Mouse (Mus musculus): ENCODE data around the gene Igsf11. TPM values are rescaled to one million over a fixed set of nuclear protein-coding genes. Genes with fewer than 3 reads are reported as not detected.

Igsf11 gene
- 1.8 TPM in 2 replicates for polyA plus RNA-seq (2016; fragmentation: Nextera tagmentation; extraction: Ambion mirVana)

DNA sequence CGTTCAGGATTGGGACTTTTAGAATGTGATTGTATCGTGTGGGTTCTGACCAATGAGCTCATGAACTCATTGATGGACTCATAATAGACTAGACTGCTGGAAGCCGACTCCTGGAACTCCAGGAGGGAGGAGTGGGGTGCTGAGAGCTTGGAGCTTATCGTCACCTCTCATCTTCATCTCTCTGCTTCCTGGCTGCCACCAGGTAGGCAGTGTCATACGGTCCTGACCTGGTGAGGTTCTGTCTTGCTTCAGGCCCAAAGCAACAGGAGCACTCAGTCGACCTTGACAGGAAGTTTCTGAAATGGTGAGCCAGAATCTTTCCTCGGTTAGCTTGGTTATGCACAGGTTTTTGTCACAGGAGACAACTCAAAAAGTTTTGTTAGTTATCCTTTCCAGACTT lies at the start of gene Igsf11:
Gene Igsf11 (plus strand): TSS at position 301 of the 400 bp plus-strand sequence.
- Histone ChIP-seq H3K27ac (replicated peaks) (no peak within 1 kb of the TSS), H3K4me3 (no peak within 1 kb of the TSS), H3K27me3 (no peaks in the 10 kb centered on the region), H3K4me2 (replicated peaks) (no peak within 1 kb of the TSS), H3K4me1 (no peaks in the 10 kb centered on the region), H3K9me3 (no peaks in the 10 kb centered on the region), H3K9ac (replicated peaks) (no peak within 1 kb of the TSS), H3K36me3 (no peaks in the 10 kb centered on the region)
- no peak for ATAC-seq (ENCODE audit: low FRiP score, low read depth)
- 77% methylated on average over 7 of the region's 7 CpGs for WGBS

GRCm38 (mm10) chr16:38858120-38858749 lies 34.2 kb upstream of the Igsf11 start:
- no peak overlapping the region for H3K27ac ChIP-seq (replicated peaks)
- no peak overlapping the region for H3K9ac ChIP-seq (replicated peaks)
- H3K36me3 ChIP-seq, result no peaks in the 10 kb centered on the region
- no peaks in the 10 kb centered on the region for H3K4me1 ChIP-seq
- no peaks in the 10 kb centered on the region for H3K9me3 ChIP-seq
- WGBS, result 35% methylated on average over 8 of the region's 8 CpGs
- no peak overlapping the region for H3K4me2 ChIP-seq (replicated peaks)
- ATAC-seq (ENCODE audit: low FRiP score, low read depth), result no peak
- no peak overlapping the region for H3K4me3 ChIP-seq
- H3K27me3 ChIP-seq, result no peaks in the 10 kb centered on the region

DNA sequence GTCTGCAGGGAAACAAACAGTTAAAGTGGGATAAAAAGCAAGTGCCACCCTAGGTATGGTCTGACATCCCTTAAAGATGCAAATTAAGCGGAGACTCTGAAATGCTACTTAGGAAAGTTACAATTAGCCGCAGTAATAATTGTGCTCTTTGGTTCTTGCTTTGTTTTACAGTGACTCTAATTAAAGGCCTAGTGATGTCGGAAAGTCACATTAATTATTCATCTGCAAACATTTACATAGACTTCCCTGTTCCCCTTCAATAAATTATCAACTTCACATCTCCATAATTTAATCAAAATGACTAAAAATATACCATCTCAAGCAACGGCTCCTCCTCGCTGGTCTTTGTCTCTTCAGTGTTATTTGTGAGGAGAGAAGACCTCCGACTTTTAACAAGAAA lies 31.9 kb upstream of the Igsf11 start:
- H3K27ac ChIP-seq (replicated peaks), result no peak overlapping the region
- no peak overlapping the region for H3K4me2 ChIP-seq (replicated peaks)
- no peak for ATAC-seq (ENCODE audit: low FRiP score, low read depth)
- no peak overlapping the region for H3K4me3 ChIP-seq
- H3K9me3 ChIP-seq, result no peaks in the 10 kb centered on the region
- 67% methylated on average over 6 of the region's 6 CpGs for WGBS
- no peaks in the 10 kb centered on the region for H3K36me3 ChIP-seq
- no peaks in the 10 kb centered on the region for H3K27me3 ChIP-seq
- H3K9ac ChIP-seq (replicated peaks), result no peak overlapping the region
- H3K4me1 ChIP-seq, result no peaks in the 10 kb centered on the region

- H3K27ac ChIP-seq (replicated peaks), result no peak overlapping the region
- WGBS, result 96% methylated on average over 5 of the region's 5 CpGs
- H3K4me1 ChIP-seq, result no peaks in the 10 kb centered on the region
- no peaks in the 10 kb centered on the region for H3K9me3 ChIP-seq
- no peak overlapping the region for H3K4me3 ChIP-seq
- no peak overlapping the region for H3K9ac ChIP-seq (replicated peaks)
- no peaks in the 10 kb centered on the region for H3K36me3 ChIP-seq
- no peaks in the 10 kb centered on the region for H3K27me3 ChIP-seq
- no peak overlapping the region for H3K4me2 ChIP-seq (replicated peaks)
- no peak for ATAC-seq (ENCODE audit: low FRiP score, low read depth)
Observed at GRCm38 (mm10) chr16:38864358-38864757, 28.1 kb upstream of the Igsf11 start.

DNA sequence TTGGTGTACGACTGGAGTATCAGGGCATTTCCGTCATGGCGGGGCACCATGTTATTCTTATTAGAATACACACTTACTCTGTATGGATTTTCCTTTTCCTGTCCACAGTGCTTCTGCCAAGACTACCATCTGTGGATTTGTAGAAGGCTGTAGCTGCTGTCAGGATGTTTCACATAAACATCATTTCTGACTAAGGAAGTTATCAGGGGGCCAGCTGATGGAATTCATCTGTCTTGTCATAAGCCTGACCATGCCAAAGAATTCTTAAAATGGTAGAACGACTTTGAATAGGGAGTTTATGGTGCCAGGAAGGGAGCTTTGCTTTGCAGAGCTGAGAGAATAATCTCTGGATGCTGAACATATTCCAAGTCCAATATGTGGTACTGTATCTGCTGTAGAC lies 19.2 kb upstream of the Igsf11 start:
- no peak overlapping the region for H3K4me2 ChIP-seq (replicated peaks)
- H3K4me1 ChIP-seq, result 0 out of 2 replicates have a peak, but pooled peaks cover 2% of the 10 kb centered on the region
- H3K27ac ChIP-seq (replicated peaks), result no peak overlapping the region
- no peak overlapping the region for H3K4me3 ChIP-seq
- H3K9me3 ChIP-seq, result no peaks in the 10 kb centered on the region
- ATAC-seq (ENCODE audit: low FRiP score, low read depth), result no peak
- WGBS, result 90% methylated on average over 4 of the region's 4 CpGs
- no peak overlapping the region for H3K9ac ChIP-seq (replicated peaks)
- H3K36me3 ChIP-seq, result no peaks in the 10 kb centered on the region
- no peaks in the 10 kb centered on the region for H3K27me3 ChIP-seq

DNA sequence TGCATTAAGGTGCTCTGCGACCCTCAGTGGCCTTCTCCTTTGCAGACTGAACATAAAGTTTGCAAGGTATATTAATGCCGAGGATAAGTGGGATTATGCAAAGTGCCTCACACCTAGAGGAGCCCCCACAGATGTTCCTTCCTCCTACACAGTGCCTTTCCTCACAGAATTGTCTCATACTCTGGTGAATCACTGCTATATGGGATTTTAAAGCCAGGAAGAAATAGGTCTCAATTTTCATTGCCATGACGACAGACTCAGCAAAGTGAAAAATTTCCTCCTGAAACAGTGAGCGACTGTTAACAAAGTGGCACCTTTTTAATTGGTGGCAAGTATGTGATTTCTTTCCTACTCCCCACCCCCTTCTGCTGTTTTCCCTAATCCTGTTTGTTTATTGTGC lies 18.0 kb upstream of the Igsf11 start:
- 36% methylated on average over 4 of the region's 4 CpGs for WGBS
- no peaks in the 10 kb centered on the region for H3K9me3 ChIP-seq
- ATAC-seq (ENCODE audit: low FRiP score, low read depth), result no peak
- H3K27ac ChIP-seq (replicated peaks), result no peak overlapping the region
- 0 out of 2 replicates have a peak, but pooled peaks cover 2% of the 10 kb centered on the region for H3K4me1 ChIP-seq
- H3K4me2 ChIP-seq (replicated peaks), result no peak overlapping the region
- no peak overlapping the region for H3K9ac ChIP-seq (replicated peaks)
- H3K4me3 ChIP-seq, result no peak overlapping the region
- H3K36me3 ChIP-seq, result no peaks in the 10 kb centered on the region
- no peaks in the 10 kb centered on the region for H3K27me3 ChIP-seq

DNA sequence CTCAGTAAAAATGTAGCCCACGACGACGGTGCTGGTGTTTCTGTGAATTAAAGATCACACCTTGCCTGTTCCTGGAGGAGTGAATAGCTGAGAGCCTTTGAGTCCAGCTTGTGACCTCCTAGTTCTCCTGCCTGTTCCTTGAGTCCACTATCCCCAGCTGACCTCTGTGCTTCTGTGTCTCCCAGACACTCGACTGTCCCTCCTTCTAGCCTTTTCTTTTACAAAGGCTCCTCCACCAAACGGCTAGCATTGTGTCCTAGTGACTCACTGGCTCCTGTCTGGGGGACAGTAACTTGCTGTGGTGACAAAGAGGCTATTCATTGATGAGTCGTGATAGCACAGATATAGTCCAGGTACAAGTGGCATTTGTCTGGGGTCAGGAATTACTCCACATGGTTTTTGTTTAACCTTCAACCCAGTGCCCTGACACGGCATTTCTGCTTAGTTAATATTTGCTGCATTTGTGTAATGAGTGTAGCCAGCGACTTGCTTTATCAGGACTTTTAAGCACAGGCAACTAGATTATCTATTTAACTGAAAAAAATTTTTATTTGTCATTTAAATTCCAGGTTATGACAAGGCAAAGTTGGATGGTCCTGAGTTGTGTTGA lies 6.5 kb downstream of the Igsf11 start:
- Histone ChIP-seq H3K9me3 (no peaks in the 10 kb centered on the region), H3K27me3 (peaks cover 16% of the 10 kb centered on the region), H3K27ac (replicated peaks) (no peak overlapping the region), H3K4me3 (no peak overlapping the region), H3K36me3 (no peaks in the 10 kb centered on the region), H3K4me2 (replicated peaks) (no peak overlapping the region), H3K9ac (replicated peaks) (no peak overlapping the region), H3K4me1 (peaks cover 4% of the 10 kb centered on the region)
- 51% methylated on average over 8 of the region's 8 CpGs for WGBS
- ATAC-seq (ENCODE audit: low FRiP score, low read depth), result no peak

DNA sequence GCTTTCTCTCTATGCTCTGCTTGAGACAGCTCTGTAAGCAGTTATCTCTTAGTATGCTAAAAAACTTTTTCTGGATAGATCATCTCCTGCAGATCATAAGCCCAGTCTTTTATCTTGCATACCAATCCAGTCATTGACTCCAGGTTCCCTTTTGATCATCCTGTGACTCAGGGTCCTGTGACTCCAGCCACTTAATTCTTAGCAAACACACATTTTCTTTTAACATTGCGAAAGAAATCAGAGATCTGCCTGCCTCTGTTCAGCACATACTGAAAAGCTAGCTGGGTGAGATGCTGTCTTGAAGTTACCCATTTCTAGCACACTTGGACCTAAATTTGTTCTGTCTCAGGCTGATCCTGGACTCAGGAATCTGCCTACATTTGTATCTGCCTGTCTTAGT lies 7.6 kb downstream of the Igsf11 start:
- Histone ChIP-seq H3K9me3 (no peaks in the 10 kb centered on the region), H3K4me1 (peaks cover 4% of the 10 kb centered on the region), H3K4me2 (replicated peaks) (no peak overlapping the region), H3K27ac (replicated peaks) (no peak overlapping the region), H3K4me3 (no peak overlapping the region), H3K36me3 (no peaks in the 10 kb centered on the region), H3K9ac (replicated peaks) (no peak overlapping the region), H3K27me3 (peaks cover 22% of the 10 kb centered on the region)
- no peak for ATAC-seq (ENCODE audit: low FRiP score, low read depth)
- 79% methylated on average over 1 of the region's 1 CpGs for WGBS

- H3K36me3 ChIP-seq, result no peaks in the 10 kb centered on the region
- peak overlapping the region; percentile 76 for H3K9ac ChIP-seq (replicated peaks)
- H3K4me1 ChIP-seq, result peaks cover 4% of the 10 kb centered on the region
- 0% methylated on average over 51 of the region's 71 CpGs for WGBS
- no peaks in the 10 kb centered on the region for H3K9me3 ChIP-seq
- peak overlapping the region; percentile 72 for H3K4me3 ChIP-seq
- H3K4me2 ChIP-seq (replicated peaks), result peak overlapping the region; percentile 85
- ATAC-seq (ENCODE audit: low FRiP score, low read depth), result peak; percentile 97
- H3K27me3 ChIP-seq, result peaks cover 32% of the 10 kb centered on the region
- H3K27ac ChIP-seq (replicated peaks), result peak overlapping the region; percentile 69
Observed at GRCm38 (mm10) chr16:38902111-38902778, 9.8 kb downstream of the Igsf11 start.

DNA sequence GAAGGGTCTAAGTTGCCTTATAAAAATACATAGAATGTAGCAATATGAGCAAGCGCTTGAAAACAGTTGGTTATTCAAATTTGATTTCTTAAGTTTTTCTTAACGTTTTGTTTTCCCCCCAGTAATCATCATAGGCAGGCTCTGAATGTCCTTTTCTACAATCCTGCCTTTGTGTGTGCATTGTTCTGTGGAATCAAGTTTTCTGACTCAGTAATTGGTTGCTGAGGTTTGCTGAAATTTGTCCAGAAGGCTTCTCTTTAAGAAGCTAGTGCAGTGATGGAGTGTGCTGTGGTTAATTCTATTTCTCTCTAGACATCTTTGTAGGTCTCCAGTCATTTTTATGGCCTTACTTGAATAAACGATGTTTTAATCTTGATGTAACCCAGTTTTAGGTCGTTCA lies 10.5 kb downstream of the Igsf11 start:
- H3K4me1 ChIP-seq, result peaks cover 4% of the 10 kb centered on the region
- peak overlapping the region; percentile 72; the same call in 1 of the 2 replicates for H3K4me3 ChIP-seq
- H3K9me3 ChIP-seq, result no peaks in the 10 kb centered on the region
- 43% methylated on average over 4 of the region's 4 CpGs for WGBS
- H3K4me2 ChIP-seq (replicated peaks), result peak overlapping the region; percentile 85
- no peak for ATAC-seq (ENCODE audit: low FRiP score, low read depth)
- H3K27me3 ChIP-seq, result peaks cover 32% of the 10 kb centered on the region
- H3K36me3 ChIP-seq, result no peaks in the 10 kb centered on the region
- no peak overlapping the region for H3K9ac ChIP-seq (replicated peaks)
- no peak overlapping the region for H3K27ac ChIP-seq (replicated peaks)

- H3K27me3 ChIP-seq, result peaks cover 32% of the 10 kb centered on the region
- peaks cover 7% of the 10 kb centered on the region; the same call in 1 of the 2 replicates for H3K4me1 ChIP-seq
- H3K9me3 ChIP-seq, result no peaks in the 10 kb centered on the region
- 67% methylated on average over 9 of the region's 9 CpGs for whole genome bisulfite sequencing
- 0 out of 2 replicates have a peak overlapping the region, but pooled peaks have one; percentile 13 for H3K4me2 ChIP-seq (replicated peaks)
- ATAC-seq (ENCODE audit: low FRiP score, low read depth), result no peak
- H3K27ac ChIP-seq (replicated peaks), result no peak overlapping the region
- H3K4me3 ChIP-seq, result no peak overlapping the region
- no peaks in the 10 kb centered on the region for H3K36me3 ChIP-seq
- no peak overlapping the region for H3K9ac ChIP-seq (replicated peaks)
Observed at GRCm38 (mm10) chr16:38904202-38904601, 11.7 kb downstream of the Igsf11 start.

- no peak for ATAC-seq (ENCODE audit: low FRiP score, low read depth)
- no peaks in the 10 kb centered on the region for H3K9me3 ChIP-seq
- H3K4me2 ChIP-seq (replicated peaks), result no peak overlapping the region
- no peak overlapping the region for H3K9ac ChIP-seq (replicated peaks)
- H3K27ac ChIP-seq (replicated peaks), result no peak overlapping the region
- WGBS, result 71% methylated on average over 10 of the region's 10 CpGs
- H3K4me1 ChIP-seq, result peaks cover 7% of the 10 kb centered on the region; the same call in 1 of the 2 replicates
- H3K4me3 ChIP-seq, result no peak overlapping the region
- H3K36me3 ChIP-seq, result no peaks in the 10 kb centered on the region
- H3K27me3 ChIP-seq, result peaks cover 26% of the 10 kb centered on the region; the same call in 1 of the 2 replicates
Observed at GRCm38 (mm10) chr16:38905911-38906310, 13.4 kb downstream of the Igsf11 start.
